Mouse (Mus musculus): ENCODE measurements around the gene Tnp2. TPM values are rescaled to one million over a fixed set of nuclear protein-coding genes. Genes with fewer than 3 reads are reported as not detected.

The Tnp2 gene
- not detected in 2 replicates for total RNA-seq (2017)

DNA sequence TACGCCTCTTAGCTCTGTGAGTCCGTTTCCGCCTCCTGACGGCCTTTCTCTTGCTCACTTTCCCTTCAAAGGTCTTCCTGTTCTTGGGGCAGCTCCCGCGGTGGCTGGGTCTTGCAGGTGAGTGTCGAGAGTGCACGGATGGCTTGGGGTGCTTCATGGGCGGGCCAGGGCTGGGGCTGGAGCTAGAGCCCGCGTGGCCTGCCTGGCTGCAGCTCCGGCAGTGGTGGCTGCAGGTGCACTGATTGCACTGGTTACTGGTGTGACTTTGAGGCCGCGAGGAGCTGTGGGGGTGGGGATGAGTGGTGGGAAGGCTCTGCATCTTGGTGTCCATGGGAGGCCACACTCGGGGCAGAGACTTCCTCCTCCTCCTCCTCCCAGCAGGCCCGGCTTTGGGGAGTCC lies at the start of gene Tnp2:
TSS of gene Tnp2 (minus strand) at position 390 of the 400 bp plus-strand sequence.
- ATAC-seq (ENCODE audit: extremely low read depth, insufficient number of reproducible peaks, low FRiP score, poor library complexity, severe bottlenecking), result no peak

DNA sequence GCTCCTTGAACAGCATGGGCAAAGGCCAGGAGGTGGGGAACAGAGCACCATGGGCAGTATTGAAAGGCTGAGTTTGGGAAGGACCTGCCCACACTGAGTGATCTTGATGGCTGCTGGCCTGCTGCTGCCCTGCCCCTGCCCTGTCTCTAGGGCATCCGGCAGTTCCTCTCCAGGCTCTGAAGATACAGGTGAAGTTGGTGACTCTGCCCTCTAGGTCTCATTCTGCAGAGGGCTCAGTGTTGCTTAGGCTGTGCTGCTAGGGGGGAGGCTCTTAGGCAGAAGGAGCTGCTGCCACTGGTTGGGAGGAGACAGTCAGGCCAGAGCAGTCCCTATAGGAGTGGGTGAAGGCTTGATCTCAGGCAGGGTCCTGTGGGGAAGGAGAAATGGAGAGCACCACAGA lies 49.4 kb upstream of the Tnp2 start:
- no peak for ATAC-seq (ENCODE audit: extremely low read depth, insufficient number of reproducible peaks, low FRiP score, poor library complexity, severe bottlenecking)

DNA sequence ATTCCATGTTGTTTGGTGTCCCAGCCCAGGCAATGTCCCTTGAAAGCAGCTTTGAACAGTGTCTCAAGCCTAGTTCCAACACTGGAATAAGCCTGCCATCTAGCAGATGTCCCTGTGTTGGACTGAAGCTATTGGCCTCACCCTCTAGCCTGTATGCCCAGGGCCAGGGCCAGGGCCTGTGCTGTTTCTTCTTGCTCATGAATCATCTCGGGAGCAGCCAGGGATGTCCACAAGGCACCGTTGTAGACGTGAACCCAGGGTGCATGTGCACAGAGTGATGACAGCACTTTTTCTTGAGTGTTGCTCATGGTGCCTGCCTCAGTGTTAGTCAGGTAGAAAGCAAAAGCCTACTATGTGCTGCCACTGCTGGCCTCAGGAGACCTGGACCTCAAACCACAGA lies 48.8 kb upstream of the Tnp2 start:
- no peak for ATAC-seq (ENCODE audit: extremely low read depth, insufficient number of reproducible peaks, low FRiP score, poor library complexity, severe bottlenecking)

DNA sequence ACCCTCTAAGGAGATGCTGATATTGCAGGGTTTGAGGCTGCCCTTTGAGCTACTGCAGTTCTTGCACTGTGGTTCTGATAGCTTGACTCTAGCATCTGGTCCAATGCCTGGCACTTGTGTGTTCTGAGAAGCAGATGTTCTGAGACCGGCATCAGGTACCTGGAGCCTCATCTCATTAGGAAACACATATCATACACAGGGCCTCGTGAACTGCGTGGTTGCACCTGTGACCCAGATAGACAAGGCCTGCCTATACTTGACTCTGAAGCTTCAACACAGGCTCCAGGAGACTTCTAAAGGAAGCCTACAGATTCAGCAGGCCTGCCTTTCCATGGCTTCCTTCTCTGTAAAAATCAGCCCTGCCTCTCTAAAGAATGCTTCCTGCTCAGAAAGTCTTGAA lies 47.9 kb upstream of the Tnp2 start:
- ATAC-seq (ENCODE audit: extremely low read depth, insufficient number of reproducible peaks, low FRiP score, poor library complexity, severe bottlenecking), result no peak

DNA sequence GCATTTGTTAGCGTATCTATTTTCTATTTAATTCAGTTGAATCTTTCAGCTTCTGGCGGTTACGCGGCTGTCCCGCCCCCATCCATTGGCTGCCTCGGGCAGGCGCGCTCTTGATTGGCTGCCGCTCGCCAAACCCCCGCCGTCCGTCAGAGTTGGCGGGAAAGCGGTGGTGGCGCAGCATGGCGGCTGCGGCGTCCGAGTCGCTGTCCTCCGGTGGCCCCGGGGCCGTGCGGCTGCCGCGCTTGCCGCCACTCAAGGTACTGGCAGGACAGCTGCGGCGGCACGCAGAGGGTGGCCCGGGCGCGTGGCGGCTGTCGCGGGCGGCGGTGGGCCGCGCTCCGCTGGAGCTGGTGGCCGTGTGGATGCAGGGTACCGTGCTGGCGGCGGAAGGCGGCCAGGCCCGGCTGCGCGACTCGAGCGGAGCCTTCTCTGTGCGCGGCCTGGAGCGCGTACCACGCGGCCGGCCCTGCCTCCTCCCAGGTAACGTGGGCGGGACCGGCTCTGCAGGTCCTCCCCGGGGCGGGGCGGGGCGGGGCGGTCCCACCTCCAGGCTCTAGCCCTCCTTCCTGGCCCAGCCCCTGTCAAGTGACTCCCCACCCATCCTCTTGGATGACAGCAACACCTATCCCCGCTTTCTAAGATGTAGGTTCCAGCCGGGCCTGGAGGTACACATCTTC lies 46.6 kb upstream of the Tnp2 start, which contains the start of gene Rmi2:
TSS of gene Rmi2 (plus strand) at position 149 of the 677 bp plus-strand sequence.
- ATAC-seq (ENCODE audit: extremely low read depth, insufficient number of reproducible peaks, low FRiP score, poor library complexity, severe bottlenecking), result peak; percentile 82

DNA sequence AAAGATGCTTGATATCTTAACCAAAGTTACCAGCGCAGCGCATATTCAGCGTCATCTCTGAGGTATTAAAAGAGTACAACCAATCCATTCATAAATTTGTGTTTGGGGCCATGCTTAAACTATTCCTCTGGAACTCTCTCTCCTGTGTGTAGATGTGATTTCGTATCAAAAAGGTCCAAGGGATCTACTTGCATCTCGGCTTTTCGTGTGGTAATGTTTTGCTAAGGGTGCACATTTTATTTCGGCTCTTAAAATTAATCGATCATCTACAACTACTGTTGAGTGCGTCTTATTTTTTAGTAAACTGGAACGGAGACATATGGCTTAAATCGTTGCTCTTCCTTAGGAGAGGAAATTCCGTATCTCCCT lies 46.1 kb upstream of the Tnp2 start:
- no peak for ATAC-seq (ENCODE audit: extremely low read depth, insufficient number of reproducible peaks, low FRiP score, poor library complexity, severe bottlenecking)

DNA sequence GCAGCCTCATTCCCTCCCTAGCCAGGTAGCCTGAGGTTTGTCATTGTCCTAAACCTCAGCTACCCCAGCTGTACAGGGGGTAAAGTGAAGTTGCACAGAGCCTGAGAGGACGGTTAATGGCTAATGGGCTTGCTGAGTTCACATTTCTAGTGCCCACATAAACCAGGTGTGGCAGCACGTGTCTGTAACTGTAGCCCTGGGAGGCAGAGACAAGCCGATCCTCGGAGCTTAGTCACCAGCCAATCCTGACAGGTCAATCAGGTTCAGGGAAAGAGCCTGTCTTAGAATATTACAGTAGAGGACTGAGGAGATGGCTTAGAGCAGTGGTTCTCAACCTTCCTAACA lies 40.0 kb upstream of the Tnp2 start:
- no peak for ATAC-seq (ENCODE audit: extremely low read depth, insufficient number of reproducible peaks, low FRiP score, poor library complexity, severe bottlenecking)

DNA sequence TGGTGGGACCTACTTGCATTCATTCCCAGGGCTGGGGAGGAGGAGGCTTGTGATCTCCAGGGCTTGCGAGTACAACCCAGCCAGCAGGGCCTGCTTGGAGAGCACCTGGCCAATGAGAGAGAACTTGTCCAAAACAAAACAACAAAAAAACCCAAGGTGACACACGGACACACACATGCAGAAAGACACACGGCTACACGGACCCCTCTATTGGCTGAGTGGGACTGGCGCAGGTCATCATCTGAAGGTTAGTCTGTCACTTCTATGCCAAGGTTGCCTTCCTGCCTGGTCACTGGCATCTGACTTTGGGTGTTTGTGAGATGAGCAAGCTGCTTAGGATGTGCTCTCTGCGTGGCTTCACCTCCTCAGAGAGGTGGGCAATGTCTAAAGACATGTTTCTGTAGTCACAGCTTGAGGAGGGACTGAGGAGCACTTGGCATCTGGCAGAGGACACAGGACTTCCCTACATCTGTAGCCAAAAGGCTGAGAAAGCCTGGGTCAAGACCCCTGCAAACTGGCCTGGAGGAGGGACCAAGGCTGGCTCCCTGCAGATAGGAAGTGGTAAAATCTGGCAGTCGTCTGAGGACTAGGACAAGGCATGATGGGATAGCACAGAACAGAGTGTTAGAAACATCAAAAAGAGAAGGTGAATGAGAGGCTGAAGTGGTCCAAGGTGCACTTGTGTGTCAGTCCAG lies 39.5 kb upstream of the Tnp2 start:
- no peak for ATAC-seq (ENCODE audit: extremely low read depth, insufficient number of reproducible peaks, low FRiP score, poor library complexity, severe bottlenecking)

DNA sequence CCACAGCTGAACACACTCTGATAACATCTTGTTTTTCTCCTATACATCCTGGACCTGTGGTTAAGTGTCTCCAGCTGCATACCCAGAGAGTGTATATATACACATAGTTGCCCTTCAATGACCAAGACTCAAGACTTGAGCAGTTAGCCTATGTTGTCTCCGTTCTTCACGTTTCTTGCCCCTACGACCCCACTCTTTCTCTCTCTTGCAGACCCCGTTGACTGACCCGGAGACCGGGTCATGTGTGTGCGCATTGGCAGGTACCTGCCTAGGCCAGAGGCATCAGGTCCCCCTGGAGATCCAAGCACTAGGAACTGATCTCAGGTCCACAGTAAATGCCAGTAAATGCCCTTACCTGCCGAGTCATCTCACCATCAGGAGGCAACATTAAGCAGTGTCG lies 38.8 kb upstream of the Tnp2 start:
- no peak for ATAC-seq (ENCODE audit: extremely low read depth, insufficient number of reproducible peaks, low FRiP score, poor library complexity, severe bottlenecking)

DNA sequence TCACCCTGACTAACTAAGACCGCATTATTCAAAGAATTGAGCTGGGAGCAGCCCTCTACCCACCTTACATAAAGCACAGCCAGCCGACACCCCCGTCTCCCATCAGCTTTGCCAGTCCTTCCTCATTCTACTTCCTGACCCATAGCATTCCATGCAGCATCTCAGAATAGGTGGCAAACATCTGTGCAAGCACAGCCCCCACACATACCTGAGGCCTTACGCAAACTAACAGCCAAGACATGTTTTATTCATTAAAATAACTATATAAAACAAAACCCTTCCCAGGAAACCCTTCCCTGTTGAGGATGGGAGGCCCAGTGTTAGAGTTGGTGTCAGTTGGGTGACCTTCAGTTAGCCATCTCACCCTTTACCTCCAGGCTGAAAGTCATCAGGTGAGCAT lies 37.4 kb upstream of the Tnp2 start:
- no peak for ATAC-seq (ENCODE audit: extremely low read depth, insufficient number of reproducible peaks, low FRiP score, poor library complexity, severe bottlenecking)

DNA sequence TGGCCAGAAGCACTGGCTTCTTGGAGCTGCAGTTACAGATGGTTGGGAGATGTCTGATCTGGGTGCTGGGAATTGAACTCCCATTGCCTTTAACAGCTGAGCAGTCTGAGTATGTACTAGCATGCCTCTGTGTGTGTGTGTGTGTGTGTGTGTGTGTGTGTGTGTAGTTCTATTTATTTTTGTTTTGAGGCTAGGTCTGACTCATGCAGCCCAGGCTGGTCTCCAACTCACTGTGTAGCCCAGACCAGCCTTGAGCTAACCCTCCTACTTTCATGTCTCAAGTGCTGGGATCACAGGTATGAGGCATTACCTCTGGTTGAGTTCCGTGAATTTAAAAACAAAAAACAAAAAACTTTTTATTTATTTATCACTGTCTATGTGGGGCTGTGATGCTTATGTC lies 36.1 kb upstream of the Tnp2 start:
- ATAC-seq (ENCODE audit: extremely low read depth, insufficient number of reproducible peaks, low FRiP score, poor library complexity, severe bottlenecking), result no peak

DNA sequence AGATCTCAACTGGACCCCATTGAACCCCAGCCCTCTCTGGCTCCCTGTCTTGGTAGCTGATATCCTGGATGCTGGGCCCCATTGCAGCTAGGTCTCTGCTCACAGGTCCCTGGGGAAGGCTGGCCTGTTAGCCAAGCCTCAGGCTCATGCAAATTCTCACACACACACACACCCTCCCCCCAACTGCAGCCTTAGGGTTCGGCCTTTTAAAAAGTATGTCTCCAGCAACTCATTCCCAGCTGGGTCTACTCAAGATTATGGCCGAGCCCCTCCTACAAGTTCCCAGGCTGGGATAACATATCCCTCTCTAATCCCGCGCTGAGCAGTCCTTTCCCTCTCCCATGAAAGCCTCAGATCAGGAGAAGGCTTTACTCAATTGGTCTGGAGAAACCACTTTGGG lies 32.9 kb upstream of the Tnp2 start:
- ATAC-seq (ENCODE audit: extremely low read depth, insufficient number of reproducible peaks, low FRiP score, poor library complexity, severe bottlenecking), result 0 out of 2 replicates have a peak, but pooled peaks have one; percentile 14

DNA sequence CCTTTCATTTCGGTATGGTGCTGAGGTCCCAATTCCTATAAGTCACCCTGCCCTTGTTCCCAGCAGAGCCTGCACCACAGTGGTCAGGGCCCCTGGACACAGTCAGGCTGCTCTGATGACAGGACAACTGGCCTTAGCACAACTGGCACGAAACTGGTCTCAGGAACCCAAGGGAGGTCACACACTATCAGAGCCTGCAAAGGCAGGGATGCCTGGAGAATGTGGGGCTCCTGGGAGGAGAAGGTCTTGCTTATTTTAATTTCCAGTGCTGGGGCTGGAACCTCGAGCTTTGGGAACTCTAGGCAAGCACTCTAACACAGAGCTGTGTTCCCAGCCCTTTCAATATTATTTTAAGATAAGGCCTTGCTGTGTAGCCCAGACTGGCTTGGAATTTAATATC lies 31.5 kb upstream of the Tnp2 start:
- ATAC-seq (ENCODE audit: extremely low read depth, insufficient number of reproducible peaks, low FRiP score, poor library complexity, severe bottlenecking), result no peak

DNA sequence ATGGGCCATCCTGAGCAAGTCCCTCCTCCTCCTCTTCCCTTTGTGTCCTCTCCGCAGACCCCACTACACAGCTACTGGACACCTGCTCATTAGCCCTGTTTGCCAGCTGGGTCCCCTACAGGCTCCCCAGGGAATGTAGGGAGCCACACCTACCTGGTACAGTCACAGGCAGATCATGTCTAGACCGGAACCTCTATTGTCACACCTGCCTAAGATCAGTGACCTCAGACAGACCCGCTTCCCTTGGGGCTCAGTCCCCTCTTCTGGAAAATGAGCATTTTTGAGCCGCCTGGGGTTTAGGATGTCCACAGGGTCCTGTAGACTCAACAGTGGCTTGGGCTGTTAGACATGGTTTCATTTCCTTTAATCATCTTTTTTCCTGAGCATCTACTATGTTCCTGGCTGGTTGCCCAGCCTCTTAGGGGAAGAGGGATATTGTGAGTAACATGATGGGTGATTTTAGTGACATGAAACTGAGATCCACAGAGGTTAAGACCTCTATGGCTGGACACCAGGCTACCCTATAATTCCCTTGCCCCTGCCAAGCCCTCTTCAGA lies 30.2 kb upstream of the Tnp2 start:
- peak; percentile 17; the same call in 1 of the 2 replicates for ATAC-seq (ENCODE audit: extremely low read depth, insufficient number of reproducible peaks, low FRiP score, poor library complexity, severe bottlenecking)

DNA sequence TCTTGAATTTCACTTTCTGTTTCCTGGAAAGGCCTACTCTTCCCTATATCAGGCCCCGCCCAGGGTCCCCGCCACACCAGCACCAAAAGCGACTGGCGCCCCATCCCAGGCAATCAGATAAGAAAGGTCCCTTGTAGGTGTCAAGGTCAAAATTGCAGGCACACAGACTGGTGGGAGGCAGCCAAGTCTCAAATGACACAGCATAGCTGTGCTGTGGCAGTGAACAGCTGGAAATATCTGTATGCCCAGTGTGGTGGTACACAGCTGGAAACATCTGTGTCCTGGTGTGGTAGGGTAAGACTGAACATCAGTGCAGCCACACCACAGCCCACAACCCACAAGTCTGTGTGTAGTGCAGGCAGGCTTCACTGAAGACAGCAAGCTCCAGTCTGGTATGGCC lies 26.4 kb upstream of the Tnp2 start:
- ATAC-seq (ENCODE audit: extremely low read depth, insufficient number of reproducible peaks, low FRiP score, poor library complexity, severe bottlenecking), result peak; percentile 7; the same call in 1 of the 2 replicates

DNA sequence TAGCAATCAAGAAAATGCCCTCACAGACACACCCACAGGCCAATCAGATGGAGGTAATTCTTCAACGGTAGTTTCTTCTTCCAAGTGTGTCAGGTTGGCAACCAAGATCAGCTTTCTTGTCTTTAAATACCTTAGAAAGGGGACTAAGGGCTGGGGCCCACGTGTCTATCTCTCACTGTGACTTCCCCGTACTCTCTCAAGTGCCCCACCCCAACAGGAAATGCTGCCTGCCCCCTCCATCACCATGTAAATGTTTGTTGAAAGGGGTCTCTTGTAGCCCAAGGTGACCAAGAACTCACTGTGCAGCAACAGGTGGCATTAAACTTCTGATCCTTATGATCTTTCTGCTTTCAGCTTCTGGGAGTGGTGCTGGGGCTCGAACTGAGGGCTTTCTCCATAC lies 25.3 kb upstream of the Tnp2 start:
- ATAC-seq (ENCODE audit: extremely low read depth, insufficient number of reproducible peaks, low FRiP score, poor library complexity, severe bottlenecking), result no peak

DNA sequence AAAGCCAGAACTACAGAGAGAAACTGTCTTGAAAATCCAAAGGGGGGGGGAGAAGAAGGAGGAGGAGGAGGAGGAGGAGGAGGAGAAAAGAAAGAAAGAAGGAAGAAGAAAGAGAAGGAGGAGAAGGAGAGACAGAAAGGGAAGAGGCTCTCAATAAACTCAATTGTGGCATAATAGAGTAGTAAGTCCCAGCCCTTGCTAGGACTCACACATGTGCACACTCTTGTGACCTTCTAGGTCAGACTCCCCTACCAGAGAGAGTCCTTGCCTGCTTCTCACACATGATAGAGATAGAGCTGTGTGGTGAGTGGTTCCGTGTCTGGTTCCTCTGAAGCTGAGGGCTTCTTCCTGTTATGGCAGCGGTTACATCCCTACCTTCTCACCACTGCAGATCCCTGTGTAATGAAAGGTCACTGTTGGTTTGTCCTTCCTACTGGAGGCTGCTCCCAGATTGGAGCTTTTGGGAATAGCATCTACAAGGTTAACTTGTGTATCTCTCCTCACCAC lies 24.5 kb upstream of the Tnp2 start, which contains the start of gene Gm11172:
TSS of gene Gm11172 (plus strand) at position 51 of the 507 bp plus-strand sequence.
- no peak for ATAC-seq (ENCODE audit: extremely low read depth, insufficient number of reproducible peaks, low FRiP score, poor library complexity, severe bottlenecking)

DNA sequence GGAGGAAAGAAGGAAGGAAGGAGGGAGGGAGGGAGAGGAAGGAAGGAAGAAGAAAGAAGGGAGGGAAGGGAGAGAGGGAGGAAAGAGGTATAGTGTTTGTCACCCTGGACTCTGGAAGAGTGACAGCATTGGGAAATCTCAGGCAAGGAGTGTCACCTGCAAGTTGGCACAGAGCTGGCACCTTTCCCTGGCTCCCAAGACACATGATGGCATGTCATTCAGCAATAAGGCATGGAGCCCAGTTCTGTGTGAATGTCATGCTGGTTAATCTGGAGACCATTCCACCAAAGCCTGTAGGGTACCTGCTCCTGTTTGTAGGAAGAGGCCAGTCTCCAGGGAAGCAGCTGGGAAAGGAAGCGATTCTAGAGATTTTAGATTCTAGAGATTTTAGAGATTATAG lies 21.9 kb upstream of the Tnp2 start:
- ATAC-seq (ENCODE audit: extremely low read depth, insufficient number of reproducible peaks, low FRiP score, poor library complexity, severe bottlenecking), result no peak

DNA sequence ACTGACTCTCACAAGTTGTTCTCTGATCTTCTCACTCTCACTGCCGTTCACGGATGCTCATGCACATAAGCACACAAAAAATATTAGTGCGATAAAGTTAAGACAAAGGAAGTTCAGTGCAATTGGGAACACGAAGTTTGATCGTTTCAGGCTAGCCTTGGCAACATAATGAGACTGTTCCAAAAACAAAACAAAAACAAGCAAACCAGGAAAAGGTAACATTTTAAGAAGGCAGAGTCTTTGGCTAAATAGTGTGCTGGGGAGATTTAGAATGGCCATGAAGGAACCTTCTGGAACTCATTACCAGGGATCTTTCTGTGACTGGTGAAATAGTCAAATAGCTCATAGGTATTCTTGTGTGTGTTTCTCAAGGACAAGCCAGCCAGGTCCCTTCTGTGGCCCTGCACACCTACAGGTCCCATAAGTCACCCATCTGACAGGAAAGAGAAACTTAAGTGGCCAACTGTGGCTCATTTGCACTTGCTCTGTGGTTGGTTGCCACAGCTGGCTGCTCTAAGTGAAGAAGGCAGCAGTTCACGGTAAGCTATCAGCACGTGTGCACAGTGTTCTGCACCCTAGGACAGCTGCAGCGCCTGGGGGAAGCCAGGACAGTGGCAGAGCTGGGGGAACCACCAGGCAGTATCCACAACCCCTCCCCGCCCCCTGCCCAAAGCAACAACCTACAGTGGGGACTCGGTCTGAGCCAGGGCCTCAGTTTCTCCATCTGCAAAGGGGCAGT lies 17.5 kb upstream of the Tnp2 start, which contains the start of gene Prm1:
TSS of gene Prm1 (minus strand) at position 51 of the 739 bp plus-strand sequence.
- ATAC-seq (ENCODE audit: extremely low read depth, insufficient number of reproducible peaks, low FRiP score, poor library complexity, severe bottlenecking), result peak; percentile 58

Measured in neutrophil, adult 5-6 weeks (primary cell).